Mouse (Mus musculus) cerebellum, postnatal 10 days (tissue): Measurements from ENCODE around the gene Olfr629.
"Not testable (repeated sequence)": the region's sequence is repeated elsewhere in the genome, so short reads cannot be mapped to it uniquely, and the experiment has no call there.

Experiments used
- DNase-seq, 2 experiments: peaks; one replicate each; pipeline ENCODE4 v3.0.0; 2021; ENCODE audit warnings: mixed read lengths in 2 of 2

Olfr629 gene

GRCm38 (mm10) chr7:103744843-103745242 is at the start of gene Olfr629:
Gene Olfr629, minus strand, starts transcription at chr7:103744943.
- no peak for DNase-seq

GRCm38 (mm10) chr7:103792669-103793388 is 48.1 kb upstream of the Olfr629 start:
- no peak for DNase-seq

- no peak for DNase-seq
Measured at GRCm38 (mm10) chr7:103791721-103792120, 47.0 kb upstream of the Olfr629 start, which contains the start of gene Olfr67. Gene Olfr67, minus strand, starts transcription at chr7:103791821.

- DNase-seq = no peak
Measured at GRCm38 (mm10) chr7:103779598-103779997, 34.9 kb upstream of the Olfr629 start, which contains the start of gene Olfr68. Gene Olfr68, minus strand, starts transcription at chr7:103779698.

- DNase-seq = not testable (repeated sequence)
Measured at GRCm38 (mm10) chr7:103777652-103778051, 32.9 kb upstream of the Olfr629 start.

- DNase-seq = no peak
Measured at GRCm38 (mm10) chr7:103771494-103771893, 26.8 kb upstream of the Olfr629 start, which contains the start of gene Olfr69. Gene Olfr69, minus strand, starts transcription at chr7:103771594.

GRCm38 (mm10) chr7:103767687-103768086 is 22.9 kb upstream of the Olfr629 start:
- DNase-seq = not testable (repeated sequence)

GRCm38 (mm10) chr7:103762212-103762611 is 17.5 kb upstream of the Olfr629 start:
- not testable (repeated sequence) for DNase-seq

GRCm38 (mm10) chr7:103757233-103757632 is 12.5 kb upstream of the Olfr629 start, which contains the start of gene Olfr630:
Gene Olfr630, minus strand, starts transcription at chr7:103757333.
- DNase-seq = no peak

GRCm38 (mm10) chr7:103730074-103730473 is 14.7 kb downstream of the Olfr629 start, which contains the start of gene Olfr628:
Gene Olfr628, plus strand, starts transcription at chr7:103730374.
- no peak for DNase-seq

GRCm38 (mm10) chr7:103716398-103716797 is 28.3 kb downstream of the Olfr629 start:
- not testable (repeated sequence) for DNase-seq

- DNase-seq = no peak
Measured at GRCm38 (mm10) chr7:103714371-103714770, 30.4 kb downstream of the Olfr629 start, which contains the start of gene Olfr243. Gene Olfr243, plus strand, starts transcription at chr7:103714671.

GRCm38 (mm10) chr7:103712024-103712423 is 32.7 kb downstream of the Olfr629 start:
- DNase-seq = no peak

- no peak for DNase-seq
Measured at GRCm38 (mm10) chr7:103699469-103699868, 45.3 kb downstream of the Olfr629 start.
